Mouse (Mus musculus) heart, embryonic 14.5 days (tissue): ENCODE results near the gene Gm17018. TPM values are rescaled to one million over a fixed set of nuclear protein-coding genes. Genes with fewer than 3 reads are reported as not detected.

ENCODE experiments used
- ATAC-seq: fragments of 200-750 bp; cut with Nextera tagmentation; 2 replicates; pipeline ENCODE4 v1.8.0; 2017; ENCODE audit warnings: low read depth, moderate TSS enrichment; ENCODE audit not compliant: insufficient number of reproducible peaks, insufficient read depth, low FRiP score
- H3K27ac ChIP-seq, 2 experiments: fragments of 200-500 bp in 1 of 2; fragments of 300-500 bp in 1 of 2; sonication (generic) in 1 of 2; replicated peaks in 1 of 2; 2 replicates each; pipeline ENCODE4 v1.5.1; 2012 to 2014; ENCODE audit warnings: low read depth in 2 of 2, low read length in 2 of 2, control low read depth in 1 of 2, mild to moderate bottlenecking in 1 of 2, mixed read lengths in 1 of 2; ENCODE audit not compliant: control insufficient read depth in 1 of 2, insufficient read depth in 1 of 2
- H3K27me3 ChIP-seq: fragments of 300-500 bp; sonication (generic); 2 replicates; pipeline ENCODE4 v1.6.1; 2014; ENCODE audit warnings: mild to moderate bottlenecking, low read length, control low read depth; ENCODE audit not compliant: control insufficient read depth, insufficient read depth
- H3K36me3 ChIP-seq: fragments of 300-500 bp; sonication (generic); 2 replicates; pipeline ENCODE4 v1.6.1; 2014; ENCODE audit warnings: mild to moderate bottlenecking, control low read depth, low read length, mixed read lengths; ENCODE audit not compliant: control insufficient read depth, insufficient read depth
- H3K4me1 ChIP-seq, 2 experiments: fragments of 200-500 bp in 1 of 2; fragments of 300-500 bp in 1 of 2; sonication (generic) in 1 of 2; 2 replicates each; pipeline ENCODE4 v1.6.1; 2012 to 2014; ENCODE audit warnings: low read length in 2 of 2, control low read depth in 1 of 2, mixed read lengths in 1 of 2; ENCODE audit not compliant: control insufficient read depth in 2 of 2, insufficient read depth in 2 of 2
- H3K4me2 ChIP-seq: fragments of 300-500 bp; sonication (generic); 2 replicates; pipeline ENCODE4 v1.6.1; 2014; ENCODE audit warnings: mild to moderate bottlenecking, low read length
- H3K4me3 ChIP-seq, 2 experiments: fragments of 200-500 bp in 1 of 2; fragments of 300-500 bp in 1 of 2; sonication (generic) in 1 of 2; 2 replicates each; pipeline ENCODE4 v1.5.1; 2012 to 2014; ENCODE audit warnings: low read length in 2 of 2, mild to moderate bottlenecking in 2 of 2, control low read depth in 1 of 2, low read depth in 1 of 2, moderate library complexity in 1 of 2; ENCODE audit not compliant: control insufficient read depth in 1 of 2, insufficient read depth in 1 of 2
- H3K9ac ChIP-seq: fragments of 300-500 bp; sonication (generic); 2 replicates; pipeline ENCODE4 v1.6.1; 2014; ENCODE audit warnings: mild to moderate bottlenecking, low read length
- H3K9me3 ChIP-seq: fragments of 300-500 bp; sonication (generic); 2 replicates; pipeline ENCODE4 v1.6.1; 2016; ENCODE audit warnings: low read length, control low read depth; ENCODE audit not compliant: control insufficient read depth
- WGBS: fragments of 180-500 bp; shearing (Covaris S2); extraction: QIAGEN DNeasy Blood & Tissue Kit; methylation state at CpG from one replicate; pipeline ENCODE4 v1.1.7; 2014; 5-methylcytosine and 5-hydroxymethylcytosine counted together
- polyA plus RNA-seq: library from polyadenylated mRNA; unstranded; fragments of >200 nt; fragmentation: Nextera tagmentation; extraction: Ambion mirVana; gene quantifications from 2 replicates; pipeline ENCODE4 v1.2.1, GENCODE M21; 2014

Gm17018 gene
- 31.8 and 38.2 TPM in 2 replicates for polyA plus RNA-seq

DNA sequence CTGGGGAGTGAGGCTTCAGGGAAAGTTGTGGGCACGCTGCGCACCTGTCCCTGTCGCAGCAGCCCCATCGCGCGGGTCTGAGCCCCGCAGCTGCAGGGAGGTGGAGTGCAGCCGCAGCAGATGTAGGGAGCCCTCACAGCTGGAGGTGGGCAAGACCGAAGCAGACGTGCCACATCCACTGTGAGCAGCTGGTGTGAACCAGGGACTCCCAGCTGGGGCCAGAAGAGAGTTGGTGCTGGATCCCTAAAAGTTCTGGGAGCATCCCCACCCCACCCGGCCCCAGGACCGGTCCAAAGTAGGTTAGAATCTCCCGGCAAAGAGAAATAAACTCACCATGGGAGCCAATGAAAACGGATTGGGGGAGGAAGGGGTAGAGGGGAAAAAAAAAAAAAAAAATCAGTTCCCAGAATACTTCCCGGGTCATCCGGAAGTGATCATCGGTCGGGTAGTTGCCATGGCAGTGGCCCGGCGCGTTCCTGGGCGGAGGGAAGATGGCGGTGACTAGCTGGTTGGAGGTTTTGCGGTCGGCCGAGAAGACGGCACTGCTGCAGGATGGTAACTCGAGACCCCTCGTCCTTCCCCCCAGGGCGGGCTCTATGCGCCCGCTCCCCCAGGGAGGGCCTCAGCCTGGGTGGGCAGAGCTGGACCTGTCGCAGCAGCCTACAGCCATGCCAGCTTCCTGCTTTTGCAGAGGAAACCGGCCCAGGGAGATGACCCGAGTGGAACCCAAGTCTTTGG lies at the start of gene Gm17018, which contains the start of gene Poll:
Gene Gm17018, plus strand, starts transcription at position 463 of the 738 bp plus-strand sequence.
Gene Poll, minus strand, starts transcription at position 379 of the 738 bp plus-strand sequence.
- H3K4me3 ChIP-seq, result peak within 1 kb of the TSS; percentile 54 to 76
- no peaks in the 10 kb centered on the region for H3K9me3 ChIP-seq
- ATAC-seq, result peak; percentile 48; the same call in 1 of the 2 replicates
- peaks cover 3 to 8% of the 10 kb centered on the region in 2 experiments; a peak in 2 of 4 replicates for H3K4me1 ChIP-seq
- H3K36me3 ChIP-seq, result peaks cover 15% of the 10 kb centered on the region
- H3K27ac ChIP-seq, result peak within 1 kb of the TSS; percentile 30 to 49; a peak in 3 of 4 replicates
- peak within 1 kb of the TSS; percentile 87 for H3K9ac ChIP-seq
- no peaks in the 10 kb centered on the region for H3K27me3 ChIP-seq
- under 1% methylated on average over 35 of the region's 35 CpGs for WGBS
- H3K4me2 ChIP-seq, result peak within 1 kb of the TSS; percentile 94

DNA sequence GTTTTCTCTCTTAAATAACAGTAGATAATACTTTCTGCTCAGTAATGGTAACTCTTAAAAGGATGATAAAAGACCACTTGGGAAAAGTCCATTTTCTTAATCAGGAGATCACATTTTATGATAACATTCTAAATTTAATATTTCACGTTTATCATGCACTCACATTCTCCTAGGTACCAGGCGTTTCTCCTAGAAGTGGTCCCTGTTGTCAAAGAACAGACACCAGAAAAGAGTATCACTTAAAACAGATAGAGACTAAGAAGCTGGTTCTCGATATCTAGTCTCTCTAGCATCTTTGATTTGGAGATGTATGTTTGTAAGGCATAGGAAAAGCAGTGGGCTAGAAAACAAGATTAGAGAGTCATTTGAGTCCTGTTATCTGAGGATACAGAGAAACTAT lies 49.7 kb upstream of the Gm17018 start:
- H3K9me3 ChIP-seq, result no peaks in the 10 kb centered on the region
- no peak for ATAC-seq
- H3K9ac ChIP-seq, result no peak overlapping the region
- no peak overlapping the region for H3K4me2 ChIP-seq
- H3K27me3 ChIP-seq, result no peaks in the 10 kb centered on the region
- 76% methylated on average over 3 of the region's 3 CpGs for WGBS
- no peak overlapping the region for H3K27ac ChIP-seq
- peaks cover 6 to 15% of the 10 kb centered on the region in 2 experiments for H3K4me1 ChIP-seq
- H3K36me3 ChIP-seq, result peaks cover 31% of the 10 kb centered on the region
- H3K4me3 ChIP-seq, result no peak overlapping the region

DNA sequence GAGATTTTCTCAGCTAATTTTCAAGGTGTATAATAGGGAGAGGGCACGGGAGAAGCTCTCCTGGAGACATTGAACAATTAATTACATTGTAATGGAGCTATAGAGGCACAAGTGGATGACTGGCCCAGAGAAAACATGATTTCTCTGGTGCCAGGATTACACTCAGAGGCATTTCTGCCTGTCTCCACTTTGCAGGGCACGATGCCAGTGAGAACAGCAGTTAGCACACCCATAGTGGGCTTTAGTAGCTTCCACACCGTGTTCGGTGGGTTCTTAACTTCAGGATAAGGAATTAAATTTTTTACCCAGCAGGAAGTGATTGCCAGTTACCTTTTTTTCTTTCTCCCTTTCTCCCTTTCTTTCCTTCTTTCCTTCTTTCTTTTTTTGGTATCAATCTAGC lies 49.0 kb upstream of the Gm17018 start:
- peaks cover 6 to 15% of the 10 kb centered on the region in 2 experiments for H3K4me1 ChIP-seq
- no peaks in the 10 kb centered on the region for H3K27me3 ChIP-seq
- no peak overlapping the region for H3K4me2 ChIP-seq
- H3K9me3 ChIP-seq, result no peaks in the 10 kb centered on the region
- H3K9ac ChIP-seq, result no peak overlapping the region
- H3K4me3 ChIP-seq, result no peak overlapping the region
- 83% methylated on average over 4 of the region's 4 CpGs for WGBS
- no peak for ATAC-seq
- H3K27ac ChIP-seq, result no peak overlapping the region
- peaks cover 38% of the 10 kb centered on the region for H3K36me3 ChIP-seq

DNA sequence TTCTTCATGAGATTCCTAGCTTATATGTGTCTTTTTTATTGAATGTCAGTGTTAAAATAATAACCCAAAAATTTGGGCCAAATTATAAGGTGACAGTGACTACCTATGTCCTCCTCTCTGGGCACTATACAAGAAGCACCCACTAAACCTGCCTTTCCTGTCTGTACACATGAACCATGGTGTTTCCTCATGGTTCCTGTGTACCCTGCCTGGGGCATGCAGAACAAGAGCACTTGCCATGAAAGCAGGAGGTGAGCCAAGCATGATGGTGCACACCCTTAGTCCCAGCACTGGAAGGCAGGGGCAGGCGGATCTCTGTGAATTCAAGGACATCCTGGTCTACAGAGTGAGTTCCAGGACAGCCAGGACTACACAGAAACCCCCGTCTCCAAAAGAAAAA lies 45.1 kb upstream of the Gm17018 start:
- 91% methylated on average over 2 of the region's 2 CpGs for WGBS
- H3K36me3 ChIP-seq, result peaks cover 73% of the 10 kb centered on the region
- no peaks in the 10 kb centered on the region for H3K4me1 ChIP-seq
- H3K27ac ChIP-seq, result no peak overlapping the region
- no peak overlapping the region for H3K4me2 ChIP-seq
- no peak overlapping the region for H3K9ac ChIP-seq
- ATAC-seq, result no peak
- H3K27me3 ChIP-seq, result no peaks in the 10 kb centered on the region
- no peak overlapping the region for H3K4me3 ChIP-seq
- H3K9me3 ChIP-seq, result no peaks in the 10 kb centered on the region

DNA sequence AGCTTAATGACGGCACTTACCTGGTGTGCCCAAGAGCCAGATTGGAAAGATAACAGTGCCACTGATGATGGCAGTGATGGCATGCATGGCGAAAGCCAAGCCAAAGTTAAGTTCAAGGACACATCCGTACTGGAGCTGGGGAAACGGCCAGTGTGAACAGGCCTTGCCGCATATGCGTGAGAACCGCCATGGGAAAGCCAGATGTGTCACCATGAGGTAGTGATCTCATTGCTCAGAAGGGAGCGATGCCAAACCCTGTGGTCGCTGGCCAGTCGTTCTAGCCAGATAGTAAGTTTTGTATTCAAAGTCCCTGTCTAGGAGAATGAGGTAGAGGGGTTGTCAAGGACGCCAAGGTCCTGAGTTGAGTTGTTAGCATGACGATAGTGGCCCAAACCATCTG lies 44.2 kb upstream of the Gm17018 start:
- 92% methylated on average over 12 of the region's 12 CpGs for WGBS
- H3K36me3 ChIP-seq, result peaks cover 82% of the 10 kb centered on the region
- no peaks in the 10 kb centered on the region for H3K9me3 ChIP-seq
- no peaks in the 10 kb centered on the region for H3K27me3 ChIP-seq
- H3K4me2 ChIP-seq, result no peak overlapping the region
- H3K27ac ChIP-seq, result no peak overlapping the region
- no peaks in the 10 kb centered on the region for H3K4me1 ChIP-seq
- ATAC-seq, result no peak
- no peak overlapping the region for H3K9ac ChIP-seq
- H3K4me3 ChIP-seq, result no peak overlapping the region

DNA sequence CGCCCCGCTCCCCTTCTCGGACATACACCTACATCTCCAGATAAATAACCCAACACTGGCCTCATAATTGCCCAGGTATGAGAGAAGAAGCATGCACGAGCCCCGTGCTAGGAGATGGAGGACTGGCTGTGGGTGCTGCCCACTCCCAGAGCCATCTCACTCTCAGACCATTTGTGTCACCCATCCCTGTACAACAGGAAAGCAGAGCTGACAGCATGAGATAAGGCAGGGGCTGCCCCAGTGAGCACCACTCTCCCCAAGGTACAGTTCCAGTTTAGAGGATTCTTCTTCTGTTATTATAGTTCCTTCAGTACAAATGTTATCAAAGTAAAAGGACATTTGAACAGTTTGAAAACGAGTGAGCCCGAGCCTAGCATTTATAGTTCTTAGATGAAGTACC lies 33.0 kb upstream of the Gm17018 start:
- no peak overlapping the region for H3K27ac ChIP-seq
- peaks cover 63% of the 10 kb centered on the region for H3K36me3 ChIP-seq
- no peak overlapping the region for H3K4me2 ChIP-seq
- no peaks in the 10 kb centered on the region for H3K27me3 ChIP-seq
- ATAC-seq, result no peak
- no peak overlapping the region for H3K4me3 ChIP-seq
- H3K4me1 ChIP-seq, result peaks cover 29 to 32% of the 10 kb centered on the region in 2 experiments
- no peak overlapping the region for H3K9ac ChIP-seq
- H3K9me3 ChIP-seq, result no peaks in the 10 kb centered on the region
- WGBS, result 60% methylated on average over 7 of the region's 7 CpGs

DNA sequence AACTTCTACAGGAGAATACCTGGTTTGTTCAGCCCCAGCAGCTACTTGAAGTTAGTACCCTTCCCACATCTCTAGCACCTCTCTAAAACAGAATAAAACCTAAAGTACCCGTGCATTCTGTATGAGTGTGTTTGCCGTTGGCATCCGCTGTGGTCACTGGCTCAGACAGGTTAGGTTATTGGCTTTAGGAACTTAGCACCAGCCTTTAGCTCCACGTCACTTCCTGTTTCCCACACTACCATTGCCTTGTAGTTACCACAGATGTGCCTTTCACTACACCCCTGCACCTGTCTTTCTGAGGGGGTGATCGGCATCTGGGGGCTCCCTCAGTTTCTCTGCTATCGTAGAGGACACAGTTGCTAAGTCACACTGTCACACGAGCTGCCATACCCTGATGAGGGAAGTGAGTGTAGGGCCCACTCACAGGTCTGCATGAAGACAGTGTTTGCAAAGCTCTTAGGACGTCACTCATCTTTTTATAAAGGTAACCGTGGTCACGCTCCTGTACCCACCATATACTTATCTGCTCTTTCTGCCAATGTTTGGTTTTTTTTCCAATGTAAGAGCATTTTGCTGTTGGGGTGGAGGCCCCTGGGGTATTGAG lies 32.4 kb upstream of the Gm17018 start:
- Histone ChIP-seq H3K4me1 (peaks cover 29 to 32% of the 10 kb centered on the region in 2 experiments), H3K9ac (no peak overlapping the region), H3K36me3 (peaks cover 57% of the 10 kb centered on the region), H3K27me3 (no peaks in the 10 kb centered on the region), H3K4me3 (no peak overlapping the region), H3K27ac (no peak overlapping the region), H3K9me3 (no peaks in the 10 kb centered on the region), H3K4me2 (no peak overlapping the region)
- WGBS, result 93% methylated on average over 10 of the region's 10 CpGs
- ATAC-seq, result no peak
